Mouse (Mus musculus): Measurements from ENCODE around the gene Lamc1.

The Lamc1 gene

DNA sequence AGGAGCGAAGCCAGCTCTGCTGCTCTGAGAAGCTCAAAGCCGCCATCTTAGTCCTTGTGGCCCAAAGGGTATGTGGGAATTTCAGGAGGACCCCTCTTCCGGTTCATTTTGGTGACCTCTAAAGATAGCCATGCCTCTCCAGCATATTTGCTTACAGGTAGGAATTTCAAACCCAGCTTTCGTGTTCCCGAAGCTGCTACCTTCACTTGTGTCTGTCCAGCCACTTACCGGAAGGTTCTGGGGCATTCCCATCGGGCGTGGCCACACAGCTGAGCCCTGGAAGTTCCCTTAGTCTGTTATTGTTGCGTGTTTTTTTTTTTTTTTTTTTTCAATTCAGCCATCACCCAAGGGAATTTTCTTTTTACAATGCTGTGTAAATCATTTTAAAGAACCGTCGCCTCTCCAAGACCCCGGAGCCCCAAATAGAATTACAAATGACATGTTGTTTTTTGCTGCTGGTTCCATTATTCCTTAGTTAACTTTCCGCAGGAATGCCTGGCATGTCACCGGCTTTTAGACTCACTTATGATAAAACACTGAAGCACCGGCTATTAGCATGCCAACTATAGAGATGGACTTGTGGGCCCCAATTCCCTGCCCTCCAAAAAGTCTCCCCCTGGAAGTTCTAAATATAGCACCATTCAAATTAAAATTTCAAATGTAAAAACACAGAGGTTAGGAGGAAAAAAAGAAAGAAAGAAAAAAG lies 141.2 kb downstream of the Lamc1 start:
- DNase-seq (ENCODE audit: low spot score): no peak

DNA sequence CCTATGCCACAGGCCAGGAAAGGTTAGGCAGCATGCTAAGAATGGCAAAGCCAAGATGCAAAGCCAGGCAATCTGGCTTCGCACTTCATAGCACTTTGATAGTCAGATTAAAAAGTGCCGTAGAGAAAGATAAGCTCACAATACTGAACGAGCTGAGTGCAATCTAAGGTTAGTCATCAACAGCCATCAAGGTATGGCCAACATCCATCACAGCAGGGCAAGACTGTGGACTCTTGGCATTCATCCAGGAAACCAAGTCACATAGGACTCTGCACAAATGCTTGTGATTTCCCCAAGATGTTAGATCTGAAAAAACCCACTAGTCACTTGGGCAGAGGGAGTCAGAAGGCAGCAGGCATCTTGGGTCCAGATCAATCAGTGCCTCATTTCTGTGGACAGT lies 144.5 kb downstream of the Lamc1 start:
- DNase-seq (ENCODE audit: low spot score): no peak

DNA sequence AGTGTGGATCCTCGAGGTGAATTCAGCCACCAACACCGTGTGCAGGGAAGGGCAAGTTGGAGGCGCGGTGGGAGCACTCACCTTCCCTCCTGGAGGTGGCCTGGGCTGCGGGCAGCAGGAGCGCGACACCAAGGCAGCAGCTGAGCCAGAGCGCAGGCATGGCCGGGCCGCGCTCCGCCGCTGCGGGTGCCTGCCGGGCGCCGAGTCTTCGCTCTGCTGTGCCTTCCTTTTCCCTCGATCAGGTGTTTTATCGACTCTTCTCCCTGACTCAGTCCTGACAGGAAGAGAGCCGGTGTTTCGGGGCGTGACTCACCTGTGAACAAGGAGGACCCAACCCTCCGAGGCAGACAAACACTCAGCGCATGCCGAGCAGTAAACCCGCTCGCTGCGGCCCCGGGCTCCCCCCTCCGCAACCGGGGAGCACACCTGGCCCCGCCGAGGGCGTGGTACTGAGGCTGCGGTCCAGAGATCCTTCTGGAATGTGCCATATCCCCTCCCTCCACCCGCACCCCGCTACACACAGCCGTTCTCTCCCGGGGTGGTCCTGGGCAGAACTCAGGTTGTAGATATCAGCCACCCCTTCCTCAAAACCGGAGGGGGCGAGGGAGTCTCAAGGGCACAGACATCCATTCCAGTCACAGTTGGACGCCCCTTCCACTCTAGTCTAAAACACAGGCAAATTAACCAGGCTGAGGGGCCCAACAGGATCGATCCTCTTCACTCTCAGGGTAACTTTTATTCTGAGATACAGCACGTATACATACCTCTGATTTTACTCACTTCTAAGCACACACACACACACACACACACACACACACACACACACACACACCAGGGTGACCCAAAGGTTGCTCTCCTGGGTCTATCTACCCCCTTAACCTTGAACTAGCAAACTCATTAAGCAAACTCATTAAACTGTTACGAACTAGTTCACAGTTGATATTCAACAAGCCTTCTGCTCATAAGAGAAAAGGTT lies 146.5 kb downstream of the Lamc1 start, which contains the start of gene Lamc2:
TSS of gene Lamc2 (minus strand) at position 620 of the 976 bp plus-strand sequence.
- no peak for DNase-seq (ENCODE audit: low spot score)

DNA sequence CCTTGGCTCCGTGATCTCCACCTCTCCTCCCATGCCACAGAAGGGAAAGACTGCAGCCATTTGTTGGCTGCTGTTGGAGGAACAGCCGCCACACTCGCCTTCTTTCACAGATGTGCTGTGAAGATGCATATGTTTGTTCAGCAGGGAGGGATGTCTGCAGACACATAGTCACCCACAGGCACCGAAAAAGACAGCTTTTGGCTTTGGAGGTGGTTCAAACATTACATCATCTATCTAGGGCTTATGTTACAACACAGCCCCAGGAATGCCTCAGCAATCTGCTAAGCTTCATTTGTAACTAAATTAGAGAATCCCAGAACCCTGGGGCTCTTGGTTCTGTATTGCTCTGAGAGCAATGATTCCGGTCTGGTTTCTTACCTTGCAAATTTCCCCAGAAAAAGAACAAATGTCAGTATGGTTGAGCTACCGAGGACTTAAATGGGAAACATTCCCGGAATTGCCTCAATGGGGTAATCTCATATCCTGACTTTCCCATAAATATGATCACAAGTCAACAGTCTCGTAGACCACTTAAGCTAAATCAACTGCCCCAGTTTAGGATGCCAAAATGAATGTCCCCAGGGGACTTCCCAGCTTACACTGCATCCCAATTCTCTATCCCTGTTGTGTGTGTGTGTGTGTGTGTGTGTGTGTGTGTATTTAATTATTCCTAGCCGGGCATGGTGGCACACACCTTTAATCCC lies 151.8 kb downstream of the Lamc1 start:
- peak; percentile 79 for DNase-seq (ENCODE audit: low spot score)

DNA sequence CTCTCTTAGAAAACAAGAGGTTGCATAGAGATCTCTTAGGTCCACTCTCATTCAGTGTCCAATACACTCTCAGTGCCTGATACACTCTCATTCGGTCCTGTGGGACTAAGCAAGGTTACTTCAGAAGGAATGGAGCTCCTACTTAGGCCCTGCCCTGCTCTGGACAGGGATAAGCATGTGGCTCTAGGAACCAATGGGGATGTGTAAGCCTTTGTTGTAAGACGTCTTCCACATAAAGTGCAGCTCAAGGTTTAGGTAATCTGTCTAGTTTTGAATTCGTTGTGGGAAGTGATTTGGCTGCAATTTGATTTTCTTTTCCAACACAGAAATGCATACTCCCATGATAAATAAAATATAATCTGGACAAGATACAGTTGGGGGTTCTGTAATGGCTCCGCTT lies 152.4 kb downstream of the Lamc1 start:
- no peak for DNase-seq (ENCODE audit: low spot score)

DNA sequence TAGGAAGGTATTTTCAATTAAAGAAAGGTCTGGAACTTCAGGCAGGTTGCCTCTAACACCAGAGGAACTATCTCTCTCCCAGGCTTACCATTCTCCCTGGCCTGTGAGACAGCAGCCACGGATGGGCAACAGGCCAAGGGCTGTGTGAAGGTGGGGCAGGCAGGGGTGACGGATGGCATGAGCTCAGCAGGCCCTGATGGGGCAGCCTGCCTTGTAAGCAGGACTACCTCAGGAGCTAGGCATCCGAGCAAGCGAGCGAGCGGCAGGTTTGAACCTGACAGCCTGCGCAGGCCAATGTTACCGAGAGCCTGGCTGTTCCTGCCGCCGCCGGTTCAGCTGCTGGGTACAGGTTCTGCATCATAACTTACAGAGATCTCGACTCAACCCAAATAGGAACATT lies 157.8 kb downstream of the Lamc1 start:
- DNase-seq (ENCODE audit: low spot score): no peak

DNA sequence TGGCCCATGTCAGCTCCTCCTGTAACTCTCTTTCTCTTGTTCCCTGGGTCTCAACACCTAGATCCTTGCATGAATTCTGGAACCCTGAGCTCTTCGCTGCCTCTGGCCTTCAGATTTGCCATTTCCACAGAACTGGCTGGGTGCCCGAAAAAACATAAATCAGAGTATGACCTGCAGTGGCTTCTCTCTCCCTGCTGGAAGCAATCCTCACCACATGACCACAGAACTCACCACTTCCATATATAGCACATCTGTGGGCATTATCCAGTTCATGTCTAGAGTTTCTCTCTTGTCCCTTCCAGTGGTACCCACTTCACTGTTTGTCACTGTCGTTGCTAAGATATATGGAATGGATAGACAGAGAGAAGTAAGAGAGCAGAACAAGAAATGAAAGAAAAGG lies 159.3 kb downstream of the Lamc1 start:
- DNase-seq (ENCODE audit: low spot score): no peak

DNA sequence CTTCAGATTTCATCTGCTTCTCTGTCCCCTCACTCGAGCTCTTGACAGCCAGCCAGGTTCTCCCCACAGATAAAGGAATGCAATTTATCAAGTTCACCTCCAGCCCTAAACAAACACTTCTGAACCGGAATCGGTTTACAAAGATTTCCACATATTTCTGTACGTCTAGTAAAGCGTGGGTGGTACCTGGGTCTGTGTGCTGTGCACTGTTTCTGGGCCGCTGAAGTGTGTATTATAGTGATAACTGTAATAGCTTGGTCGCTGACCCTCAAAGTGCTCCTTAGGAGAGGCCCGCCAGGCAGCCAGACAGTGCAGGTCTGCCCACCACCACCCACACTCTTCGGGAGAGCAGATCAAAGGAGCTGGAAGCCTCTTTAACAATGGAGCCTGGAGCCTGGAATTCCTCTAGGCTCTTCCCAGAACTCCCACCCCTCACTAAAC lies 160.3 kb downstream of the Lamc1 start:
- no peak for DNase-seq (ENCODE audit: low spot score)

DNA sequence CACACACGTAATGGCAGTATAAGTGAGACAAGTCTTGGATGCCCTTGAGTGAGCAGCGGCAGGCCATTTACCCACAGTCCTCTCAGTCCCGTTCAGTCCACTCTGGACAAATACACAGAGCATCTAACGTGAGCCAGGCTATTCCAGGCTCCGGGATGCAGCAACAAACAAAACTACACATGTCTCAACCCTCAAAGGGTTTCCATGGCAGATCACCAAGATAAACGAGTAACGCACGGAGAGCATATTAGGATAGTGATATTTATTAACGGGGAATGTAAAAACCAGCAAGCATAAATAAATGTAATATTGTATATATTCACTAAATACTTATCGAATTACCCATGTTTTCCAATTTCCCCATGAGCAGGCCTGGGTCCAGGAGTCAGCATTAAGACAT lies 161.6 kb downstream of the Lamc1 start:
- DNase-seq (ENCODE audit: low spot score): no peak

Data from layer of hippocampus, adult 9-10 months (tissue).